Mouse (Mus musculus) urinary bladder, postnatal 25 days (tissue): Measurements from ENCODE around the gene Msgn1.

ENCODE experiments used
- DNase-seq: peaks from one replicate; pipeline ENCODE4 v3.0.0; 2022; ENCODE audit warnings: low spot score

The Msgn1 gene

DNA sequence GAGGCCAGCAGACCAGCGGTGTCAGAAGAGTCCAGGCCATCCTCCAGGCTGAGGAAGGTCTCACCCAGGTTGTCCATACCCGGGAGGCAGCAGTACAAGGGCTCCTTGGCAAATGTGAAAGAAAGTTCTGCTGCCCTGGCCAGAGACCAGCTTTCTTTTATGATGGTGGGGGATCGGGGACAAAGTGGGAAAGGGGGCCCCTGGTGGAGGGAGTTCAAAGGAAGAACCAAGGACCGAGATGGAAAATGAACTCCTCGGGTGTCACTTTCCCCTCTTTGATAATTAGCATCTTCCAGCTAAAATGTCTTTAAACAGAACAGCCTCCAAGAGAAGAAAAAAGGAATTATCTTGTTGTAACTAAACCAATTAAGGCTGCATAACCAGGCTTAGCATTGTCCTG, at the start of gene Msgn1:
TSS of gene Msgn1 (minus strand) at position 101 of the 400 bp plus-strand sequence.
- no peak for DNase-seq

DNA sequence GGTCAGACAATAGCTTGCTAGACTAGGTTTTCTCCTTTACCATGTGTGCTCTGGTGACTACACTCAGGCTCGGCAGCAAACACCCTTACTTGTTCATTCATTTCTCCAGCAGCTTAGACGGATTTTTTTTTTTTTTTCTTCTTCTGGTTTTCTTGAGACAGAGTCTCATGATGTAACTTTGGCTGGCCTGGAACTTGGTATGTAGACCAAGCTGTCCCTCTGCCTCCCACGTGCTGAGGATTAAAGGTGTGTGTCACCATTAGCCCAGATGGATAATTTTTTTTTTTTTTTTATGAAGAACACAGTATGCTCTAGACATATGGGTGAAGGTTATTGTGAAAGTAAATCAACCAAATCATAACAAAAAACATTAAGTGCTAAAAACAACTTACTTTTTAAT, 41.5 kb upstream of the Msgn1 start:
- DNase-seq: no peak

DNA sequence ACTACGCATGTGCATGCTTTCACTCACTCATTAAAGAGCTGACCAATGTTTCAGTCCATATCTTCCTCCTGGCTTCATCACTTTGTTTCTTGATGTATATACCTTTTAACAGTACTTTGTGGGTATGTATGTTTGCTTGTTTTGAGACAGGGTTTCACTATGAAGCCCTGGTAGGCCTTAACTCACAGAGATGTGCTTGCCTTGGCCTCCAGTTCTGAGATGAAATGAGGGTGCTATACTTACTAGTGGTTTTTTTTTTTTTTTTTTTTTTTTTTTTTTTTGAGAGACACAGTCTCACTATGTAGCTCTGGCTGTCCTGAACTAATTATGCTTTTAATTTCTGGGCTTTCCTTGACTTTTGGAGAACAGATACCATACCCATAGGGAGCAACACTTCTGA, 38.7 kb upstream of the Msgn1 start:
- no peak for DNase-seq

DNA sequence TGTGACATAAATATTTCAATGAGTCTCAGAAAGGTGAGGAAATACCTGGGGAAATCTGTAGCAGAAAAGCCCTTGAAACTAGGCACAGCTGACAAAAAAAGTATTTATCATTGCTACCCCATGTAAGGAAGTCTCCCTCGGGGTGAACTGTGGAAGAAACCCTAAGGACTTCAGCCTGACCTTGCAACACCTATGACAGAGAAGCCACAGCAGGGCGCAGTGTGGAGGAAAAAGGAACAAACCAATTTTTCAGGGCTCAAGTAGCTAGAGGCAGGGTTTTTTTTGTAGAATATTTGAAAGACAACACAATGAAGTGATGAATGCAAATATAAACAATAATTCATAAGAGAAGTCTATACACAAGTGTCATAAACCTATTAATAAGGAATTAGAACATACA, 27.2 kb upstream of the Msgn1 start:
- DNase-seq: no peak

DNA sequence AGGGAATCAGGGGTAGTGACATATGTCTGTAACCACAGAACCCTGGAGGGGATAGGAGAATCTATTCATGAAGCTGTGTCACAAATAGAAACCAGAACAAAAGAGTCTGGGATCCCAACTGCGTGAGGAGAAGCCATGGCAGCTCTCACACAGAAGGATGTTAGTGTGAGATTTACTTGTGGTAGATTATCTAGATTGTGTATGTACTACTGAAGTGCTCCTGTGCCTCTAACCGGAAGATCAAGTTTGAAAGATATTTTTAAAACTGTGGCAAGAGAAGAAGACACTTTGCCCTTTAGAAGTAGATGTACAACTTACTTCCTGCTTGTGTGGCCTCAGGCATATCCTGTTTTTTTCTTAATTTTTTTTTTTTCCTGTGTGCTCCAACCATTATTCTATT, 21.5 kb upstream of the Msgn1 start:
- no peak for DNase-seq

DNA sequence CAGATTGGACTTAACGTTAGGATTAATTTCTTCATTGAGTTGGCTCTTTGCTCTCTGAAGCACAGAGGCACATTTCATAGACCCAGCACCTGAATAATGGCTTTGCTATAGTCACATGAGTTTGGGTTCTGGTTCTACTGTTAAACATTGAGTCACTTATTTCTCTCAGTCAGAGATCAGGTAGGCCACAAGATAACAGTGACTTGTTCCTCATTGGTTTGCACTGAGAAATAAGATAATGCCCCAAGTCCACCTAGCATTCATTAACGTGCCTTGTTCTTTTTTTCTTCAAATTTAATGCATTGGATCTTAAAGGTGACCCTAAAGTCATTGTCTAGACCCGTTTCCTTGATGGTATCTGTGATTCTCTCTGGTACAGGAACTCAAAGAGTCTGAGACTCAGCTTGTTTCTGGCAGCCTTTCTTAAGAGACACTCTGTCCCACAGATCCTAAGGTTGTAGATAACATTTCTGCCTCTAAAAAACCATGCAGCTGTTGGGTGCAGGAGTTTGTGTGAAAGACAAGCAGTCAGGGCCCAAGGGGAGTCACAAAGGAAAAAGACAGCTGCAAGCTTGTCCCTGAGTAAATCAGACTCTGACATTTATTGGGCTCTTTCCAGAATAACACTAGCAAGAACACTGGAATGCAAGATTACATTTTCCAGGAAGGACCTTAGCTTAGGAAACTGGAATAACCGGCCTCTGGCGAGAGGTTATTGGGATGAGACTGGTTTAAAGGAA, 17.9 kb upstream of the Msgn1 start:
- DNase-seq: no peak

DNA sequence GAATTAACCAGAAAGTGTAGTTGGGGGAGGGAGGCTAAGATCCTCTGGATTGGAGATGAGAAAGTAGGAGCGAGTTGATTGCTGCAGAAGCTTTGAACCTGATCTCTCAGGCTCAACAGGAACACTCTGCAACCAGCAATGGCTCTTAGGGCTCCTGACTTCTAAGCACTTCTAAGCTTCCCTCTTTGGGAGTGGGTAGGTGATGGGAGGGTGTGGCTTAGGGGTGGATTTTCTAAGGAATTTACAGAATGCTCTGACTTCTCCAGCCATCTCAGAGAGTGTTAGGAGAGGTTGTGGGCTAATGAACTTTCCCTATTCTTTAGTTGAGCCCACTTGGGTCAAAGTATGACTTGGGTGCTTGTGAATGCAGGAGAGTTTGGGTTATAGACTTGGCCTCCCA, 17.4 kb upstream of the Msgn1 start:
- no peak for DNase-seq

DNA sequence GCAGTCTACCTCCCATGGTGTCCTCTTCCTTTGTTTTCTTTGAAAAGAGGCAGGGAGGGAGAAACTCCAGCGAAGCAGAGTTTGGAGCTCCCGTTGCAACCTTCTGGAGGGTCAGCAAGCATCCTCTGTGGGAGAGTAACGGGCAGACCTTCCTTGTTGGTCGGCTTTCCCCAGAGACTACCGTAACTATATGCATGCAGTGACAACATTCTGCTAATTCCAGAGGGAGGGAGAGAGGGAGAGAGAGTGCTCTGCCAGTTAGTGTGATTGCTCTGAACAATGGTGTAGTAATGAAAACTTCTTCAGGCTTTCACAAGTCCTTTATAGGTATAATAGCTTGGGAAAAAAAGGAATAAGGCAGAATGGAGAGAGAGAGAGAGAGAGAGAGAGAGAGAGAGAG, 15.9 kb upstream of the Msgn1 start:
- DNase-seq: no peak

DNA sequence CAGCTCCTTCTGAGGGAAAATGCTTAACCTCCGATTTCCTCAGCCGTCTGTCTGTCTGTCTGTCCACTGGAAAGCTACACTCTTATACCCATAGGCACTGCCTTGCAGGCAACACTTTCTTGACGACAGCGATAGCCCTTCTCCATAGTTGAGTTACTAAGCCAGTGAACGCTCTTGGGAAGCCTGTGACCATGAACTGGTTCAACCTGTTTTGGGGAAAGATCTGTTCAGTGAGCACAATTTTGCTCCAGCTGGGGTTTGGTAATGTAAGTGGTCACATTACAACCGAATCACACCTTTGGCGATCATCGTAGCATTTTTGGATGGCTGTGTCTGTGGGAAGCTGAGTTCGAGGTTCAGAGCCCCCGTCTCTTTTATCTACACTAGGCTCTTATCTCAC, 14.3 kb upstream of the Msgn1 start:
- no peak for DNase-seq

DNA sequence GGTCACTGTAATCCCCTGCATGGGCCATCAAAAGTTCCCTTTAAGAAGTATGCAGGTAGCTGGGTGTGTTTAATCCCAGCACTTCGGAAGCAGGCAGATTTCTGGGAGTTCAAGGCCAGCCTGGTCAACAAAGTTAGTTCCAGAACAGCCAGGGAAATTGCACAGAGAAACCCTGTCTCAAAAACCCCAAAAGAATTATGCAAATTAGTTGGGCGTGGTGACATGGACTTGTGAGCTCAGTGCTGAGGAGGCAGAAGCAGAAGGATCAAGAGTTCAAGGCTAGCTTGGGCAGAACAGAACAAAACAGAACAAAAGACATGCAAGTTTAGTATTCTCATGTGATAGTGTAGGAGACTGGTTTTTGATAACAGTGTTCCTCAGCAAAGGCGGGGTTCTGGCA, 13.8 kb upstream of the Msgn1 start:
- DNase-seq: no peak

DNA sequence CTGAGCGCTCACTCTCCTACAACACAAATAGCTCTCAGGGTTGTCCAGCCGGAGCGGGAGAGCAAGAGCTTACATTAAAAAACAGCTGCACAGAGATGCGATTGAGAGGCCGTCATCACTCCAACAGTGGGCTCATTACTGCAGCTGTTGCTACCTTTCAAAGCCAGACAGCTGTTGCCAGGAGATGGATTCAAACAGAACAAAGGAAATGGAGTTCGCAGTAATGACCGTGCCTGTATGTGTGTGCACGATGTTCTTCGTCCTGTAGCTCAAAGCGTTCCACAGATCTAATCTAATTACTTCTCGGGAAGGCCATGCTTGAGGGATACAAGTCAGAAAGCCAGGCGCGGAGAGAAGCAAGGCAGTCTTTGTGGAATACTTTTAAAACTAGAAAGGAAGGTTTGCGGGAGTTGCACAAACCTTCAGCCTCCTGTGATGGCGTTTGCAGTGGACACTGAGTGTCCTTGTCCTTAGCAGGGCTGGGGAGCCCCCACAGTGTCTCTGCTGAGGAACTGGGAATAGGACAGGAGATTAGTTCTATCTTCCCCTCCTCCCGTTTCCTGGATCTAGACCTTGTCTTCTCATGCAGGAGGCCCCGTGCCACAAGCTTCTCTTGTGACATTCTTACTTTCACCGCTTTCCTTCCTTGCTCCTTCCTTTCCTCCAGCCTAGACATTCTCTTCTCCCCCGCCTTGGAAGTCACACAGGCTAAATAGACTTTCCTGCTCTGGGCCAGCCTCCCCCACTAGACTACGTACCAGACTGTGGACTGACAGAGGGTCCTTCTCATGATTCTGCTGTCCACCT, 13.0 kb upstream of the Msgn1 start:
- DNase-seq: no peak

DNA sequence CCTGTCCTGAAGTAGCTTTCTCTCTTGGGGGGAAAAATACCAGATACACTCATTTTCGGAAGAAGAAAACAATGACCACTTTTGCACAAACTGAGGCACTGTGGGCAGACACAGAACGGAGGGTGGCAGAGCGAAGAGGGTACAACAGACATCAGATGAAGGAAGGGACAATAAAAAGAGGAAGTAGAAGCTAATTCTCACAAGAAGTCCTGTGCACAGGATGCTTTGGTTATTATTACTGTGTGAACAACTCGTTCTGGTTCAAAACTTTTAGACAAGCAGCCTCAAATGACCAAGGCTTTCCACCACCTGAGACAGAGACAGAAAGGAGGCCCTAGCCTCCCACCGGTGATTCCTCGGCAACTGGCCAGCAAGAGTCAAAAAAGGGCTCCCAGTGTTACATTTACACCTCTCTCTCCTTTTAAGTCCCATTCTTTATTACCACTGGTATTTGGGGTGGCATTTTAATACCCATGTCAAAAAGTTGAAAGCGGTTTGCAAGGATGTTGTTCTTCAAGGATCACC, 9.0 kb upstream of the Msgn1 start:
- no peak for DNase-seq

DNA sequence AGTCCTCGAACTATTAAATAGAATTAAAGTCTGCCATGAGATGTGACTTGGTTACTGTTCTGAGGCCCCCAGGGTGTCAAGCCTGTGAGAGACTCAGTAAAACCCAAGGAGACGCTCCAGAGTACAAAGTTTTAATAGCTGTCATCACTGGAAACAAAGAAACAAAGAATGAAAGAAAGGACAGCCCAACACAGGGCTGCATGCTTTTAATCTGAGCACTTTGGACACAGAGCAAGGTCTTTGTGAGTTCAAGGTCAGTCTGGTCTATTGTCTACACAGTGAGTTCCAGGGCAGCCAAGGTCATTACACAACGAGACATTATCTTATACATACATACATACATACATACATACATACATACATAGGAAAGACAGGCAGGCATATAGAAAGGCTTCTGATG, 7.7 kb upstream of the Msgn1 start:
- DNase-seq: no peak

DNA sequence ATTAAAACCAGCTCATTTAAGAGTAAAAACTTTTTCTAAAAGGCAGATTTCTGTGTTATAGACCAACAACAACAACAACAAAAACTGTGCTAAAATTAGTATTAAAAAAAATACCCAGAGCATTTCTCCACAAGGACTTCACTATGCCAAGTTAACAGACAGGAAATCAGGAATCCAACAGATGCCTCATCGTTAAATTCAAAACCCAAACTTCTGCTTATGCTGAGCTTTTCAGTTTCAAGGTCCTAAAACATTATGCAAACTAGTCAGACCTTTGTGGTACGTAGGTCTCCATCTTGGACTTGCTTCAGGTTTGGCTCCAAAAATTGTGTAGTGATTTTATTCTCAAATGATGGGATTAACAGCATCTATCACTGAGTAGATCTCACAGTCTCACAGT, 6.8 kb upstream of the Msgn1 start:
- no peak for DNase-seq

DNA sequence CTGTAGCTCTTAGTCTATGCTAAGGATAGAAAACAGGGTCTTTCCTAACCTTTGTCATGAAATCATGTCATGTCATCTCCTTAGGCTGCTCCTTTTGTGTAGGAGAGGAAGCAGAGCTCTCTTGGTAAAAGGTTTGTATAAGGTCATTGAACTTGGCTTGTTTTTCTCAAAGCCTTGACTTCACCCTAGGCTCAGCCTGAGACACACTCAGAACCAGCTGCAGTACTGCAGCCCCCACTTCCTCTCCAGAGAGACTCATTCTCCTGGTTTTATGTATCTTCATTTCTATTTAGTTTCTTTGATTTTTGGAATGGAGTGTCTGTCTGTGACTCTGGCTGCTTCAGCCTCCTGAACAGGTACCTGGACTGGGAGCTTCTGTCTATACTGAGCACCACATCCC, 6.0 kb upstream of the Msgn1 start:
- DNase-seq: no peak

DNA sequence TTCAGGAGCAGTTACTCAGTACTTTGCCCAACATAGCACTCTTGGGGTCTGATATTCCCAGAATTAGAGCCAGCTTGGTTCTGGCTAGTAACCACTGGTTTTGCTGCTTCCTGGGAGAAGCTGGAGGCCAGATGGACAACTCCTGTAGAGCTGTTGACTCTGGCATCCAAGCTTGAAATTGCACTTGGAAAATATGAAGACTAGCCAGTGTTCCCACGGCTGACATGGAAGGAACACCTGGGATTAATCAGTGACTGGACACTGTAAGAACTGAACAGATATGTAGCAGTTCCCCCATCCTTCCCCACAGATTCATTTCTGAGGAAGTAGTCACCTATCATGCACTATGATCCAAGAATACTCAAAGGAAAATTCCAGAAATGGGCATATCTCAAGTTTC, 4.1 kb upstream of the Msgn1 start:
- no peak for DNase-seq

DNA sequence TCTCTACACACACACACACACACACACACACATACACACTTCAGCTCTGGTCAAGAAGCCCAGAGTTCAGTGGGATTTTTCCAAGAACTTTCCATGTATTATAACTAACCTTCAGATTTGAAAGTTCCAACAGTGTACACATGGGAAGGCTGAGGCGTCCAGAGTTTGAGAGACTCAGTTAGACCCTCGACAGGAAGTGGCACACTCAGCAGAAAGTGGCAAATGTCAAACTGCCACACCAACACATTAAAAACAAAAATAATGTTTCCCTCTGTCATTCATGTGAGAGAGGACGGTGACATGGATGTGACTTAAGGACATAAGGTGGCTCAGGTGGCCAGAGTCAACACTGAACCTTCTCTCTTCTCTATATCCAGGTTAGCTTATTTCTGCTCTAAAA, 1.6 kb upstream of the Msgn1 start:
- no peak for DNase-seq

DNA sequence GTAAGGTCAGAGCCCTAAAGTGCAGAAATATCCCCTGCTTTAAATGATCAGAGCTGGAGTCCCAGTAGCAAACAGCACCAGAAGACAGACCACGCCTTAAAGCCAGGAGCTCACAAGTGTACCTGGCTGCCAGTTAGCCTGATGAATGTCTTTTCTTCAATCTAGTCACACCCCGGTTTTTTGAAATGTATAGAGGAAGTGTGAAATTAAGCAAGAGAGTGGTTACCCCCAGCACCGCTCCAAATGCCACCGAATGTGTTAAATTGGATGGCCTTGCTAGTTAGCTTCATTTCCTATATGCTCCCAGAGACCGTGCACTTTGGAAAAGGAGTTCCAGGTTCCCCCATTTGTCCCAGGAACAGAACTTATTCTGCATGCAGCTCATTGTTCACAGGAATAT, 864 bp upstream of the Msgn1 start:
- no peak for DNase-seq

DNA sequence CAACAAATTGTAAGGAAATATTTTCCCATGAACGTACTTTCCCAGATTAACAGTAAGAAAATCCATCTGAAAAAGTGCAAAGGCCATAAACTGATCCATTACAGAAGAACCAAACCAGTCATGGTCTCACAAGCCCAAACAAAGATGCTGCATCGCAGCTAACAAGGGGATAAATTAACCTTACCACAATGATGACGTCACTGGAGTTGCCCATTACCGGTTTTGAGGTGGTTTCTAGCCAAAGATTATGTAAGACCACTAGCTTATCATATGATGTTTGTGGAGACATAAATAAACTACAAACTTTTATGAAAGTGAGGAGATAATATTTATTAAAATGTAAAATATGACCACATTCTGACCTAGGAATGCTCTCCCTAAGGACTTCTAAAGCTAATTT, 2.5 kb downstream of the Msgn1 start:
- DNase-seq: no peak

DNA sequence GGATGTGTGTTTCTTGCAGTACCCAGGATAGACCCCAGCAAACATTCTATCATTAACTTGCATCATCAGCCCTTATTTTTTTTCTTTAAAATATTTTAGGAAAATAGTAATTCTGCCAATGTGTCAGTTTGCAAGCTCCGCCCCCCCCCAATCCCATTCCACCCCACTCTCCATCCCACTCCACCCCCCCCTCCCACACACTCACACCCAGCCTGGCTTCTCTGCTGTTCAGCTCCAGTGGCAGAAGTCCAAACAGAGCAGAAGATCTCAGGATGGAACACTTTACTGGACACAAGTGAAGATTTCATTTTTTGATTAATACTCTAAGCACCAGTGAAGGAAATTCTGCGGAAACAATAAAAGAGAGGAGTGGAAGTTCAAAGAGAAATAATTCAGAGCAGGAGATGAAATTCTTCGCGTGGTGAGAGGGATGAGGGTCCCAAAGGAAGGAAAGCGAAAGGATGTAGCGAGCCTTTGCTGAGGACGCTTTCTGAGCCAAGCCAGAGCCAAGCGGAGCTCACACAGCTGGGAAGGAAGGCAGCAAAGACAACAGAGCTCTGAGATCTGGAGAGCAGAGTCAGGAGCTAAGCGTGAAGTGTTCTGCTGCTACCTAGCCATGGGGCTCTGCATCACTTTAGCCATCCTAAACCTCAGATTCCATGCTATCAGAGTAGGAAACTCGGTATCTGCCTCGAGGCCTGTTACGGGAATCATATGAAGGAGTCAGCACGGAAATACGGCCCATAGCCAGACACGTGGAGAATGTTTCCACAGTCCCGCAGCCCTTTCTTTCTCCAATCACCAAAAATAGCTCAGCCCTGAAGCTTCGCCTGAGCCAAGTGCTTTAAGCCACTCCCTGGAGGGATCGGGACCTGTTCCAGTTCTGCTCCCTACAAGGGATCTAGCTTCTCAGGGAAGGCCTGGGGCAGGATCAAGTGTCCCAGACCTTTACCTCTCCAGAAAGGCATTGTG, 4.8 kb downstream of the Msgn1 start:
- peak; percentile 32 for DNase-seq

DNA sequence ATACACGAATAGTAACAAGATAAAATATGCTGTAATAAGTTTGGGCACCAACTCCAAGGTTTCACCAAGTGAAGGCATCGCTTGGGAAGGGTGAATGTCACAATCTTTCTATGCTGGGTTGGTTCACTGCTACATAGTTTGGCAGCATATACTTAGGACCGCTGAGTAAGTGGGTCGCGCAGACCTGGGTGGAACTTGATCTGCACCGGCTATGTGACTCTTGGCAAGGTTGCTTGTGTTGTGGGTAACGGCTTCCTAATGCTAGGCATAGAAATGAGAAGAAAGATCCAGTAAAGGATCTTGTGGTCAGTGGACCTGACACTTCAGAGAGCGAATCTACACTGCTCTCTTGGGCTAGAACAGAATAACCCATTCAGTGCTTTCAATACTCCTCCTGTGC, 6.3 kb downstream of the Msgn1 start:
- DNase-seq: no peak

DNA sequence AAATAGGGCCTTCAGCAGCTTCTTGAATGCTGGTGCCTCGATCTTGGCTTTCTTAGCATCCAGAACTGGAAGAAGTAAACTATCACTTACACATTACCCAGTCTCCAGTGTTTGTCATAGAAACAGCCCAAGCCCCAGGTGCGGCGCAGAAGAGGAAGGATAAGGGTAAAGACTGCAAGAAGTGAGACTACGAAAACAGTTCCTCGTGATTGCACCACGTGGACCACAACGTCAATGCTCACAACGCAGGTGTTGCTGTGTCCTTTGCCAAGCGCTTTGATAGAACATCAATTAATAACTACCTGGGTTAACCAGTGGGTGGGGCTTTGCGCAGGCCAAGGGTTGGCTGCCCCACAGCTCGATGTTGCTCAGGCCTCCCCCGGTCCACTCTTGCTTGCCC, 8.1 kb downstream of the Msgn1 start:
- no peak for DNase-seq
